Mouse (Mus musculus) kidney, adult 2 months (tissue): Measurements from ENCODE around the gene Mknk1. TPM values are rescaled to one million over a fixed set of nuclear protein-coding genes. Genes with fewer than 3 reads are reported as not detected.

Source experiments
- DNase-seq: peaks from one replicate; pipeline ENCODE4 v3.0.0; 2021
- H3K27ac ChIP-seq: fragments of 200-500 bp; 2 replicates; pipeline ENCODE4 v1.5.1; 2012; ENCODE audit warnings: low read depth, low read length, control low read depth, inconsistent platforms; ENCODE audit not compliant: insufficient read depth
- H3K27me3 ChIP-seq: fragments of 200-500 bp; replicated peaks from 2 replicates; pipeline ENCODE4 v1.6.1; 2012; ENCODE audit warnings: mild to moderate bottlenecking, moderate library complexity, low read length, inconsistent platforms; ENCODE audit not compliant: control insufficient read depth, insufficient read depth
- H3K36me3 ChIP-seq: fragments of 200-500 bp; 2 replicates; pipeline ENCODE4 v1.6.1; 2012; ENCODE audit warnings: mild to moderate bottlenecking, moderate library complexity, low read length, inconsistent platforms; ENCODE audit not compliant: control insufficient read depth, insufficient read depth
- H3K4me1 ChIP-seq: fragments of 200-500 bp; 2 replicates; pipeline ENCODE4 v1.6.1; 2011; ENCODE audit warnings: low read length; ENCODE audit not compliant: control insufficient read depth, insufficient read depth
- H3K4me3 ChIP-seq: fragments of 200-500 bp; 2 replicates; pipeline ENCODE4 v1.5.1; 2011; ENCODE audit warnings: mild to moderate bottlenecking, low read depth, low read length, control low read depth; ENCODE audit not compliant: insufficient read depth
- CTCF ChIP-seq: fragments of 200-500 bp; conservative IDR thresholded peaks from 2 replicates; pipeline ENCODE4 v1.5.1; 2011; ENCODE audit warnings: low read depth, mild to moderate bottlenecking, control low read depth, low read length, moderate library complexity, mixed read lengths; ENCODE audit not compliant: insufficient read depth, insufficient read length
- POLR2A ChIP-seq: fragments of 200-500 bp; IDR thresholded peaks from one replicate; pipeline ENCODE4 v1.6.1; 2011; ENCODE audit warnings: low read depth, low read length, control low read depth
- whole genome bisulfite sequencing: fragments of 180-500 bp; shearing (Covaris S2); methylation state at CpG from one replicate; pipeline ENCODE4 v1.1.7; 2018; 5-methylcytosine and 5-hydroxymethylcytosine counted together
- polyA plus RNA-seq: library from polyadenylated mRNA; depleted of rRNA; stranded (reverse); fragments of >200 nt; gene quantifications from 2 replicates; pipeline ENCODE4 v1.2.3, GENCODE M21; 2012; rRNA removed

The Mknk1 gene
- polyA plus RNA-seq, 1 experiment: 30.6 TPM

- 69% methylated on average over 16 of the region's 16 CpGs for WGBS
- Histone ChIP-seq H3K4me1 (no peaks in the 10 kb centered on the region), H3K27me3 (no peaks in the 10 kb centered on the region; the same call in 1 of the 2 replicates), H3K36me3 (no peaks in the 10 kb centered on the region), H3K27ac (no peak overlapping the region), H3K4me3 (no peak overlapping the region)
- DNase-seq: no peak
- no peak for TF ChIP-seq POLR2A
- TF ChIP-seq CTCF: no peak
These were observed 84.4 kb downstream of the Mknk1 start for GRCm38 (mm10) chr4:115923262-115923880.

GRCm38 (mm10) chr4:115927637-115928036 is 88.6 kb downstream of the Mknk1 start:
- 41% methylated on average over 7 of the region's 7 CpGs for WGBS
- no peaks in the 10 kb centered on the region for H3K4me1 ChIP-seq
- no peak for TF ChIP-seq POLR2A
- no peak for TF ChIP-seq CTCF
- no peak overlapping the region for H3K27ac ChIP-seq
- DNase-seq: no peak
- no peak overlapping the region for H3K4me3 ChIP-seq
- H3K36me3 ChIP-seq: no peaks in the 10 kb centered on the region
- peaks cover 2% of the 10 kb centered on the region; the same call in 1 of the 2 replicates for H3K27me3 ChIP-seq

Other genes with a start within 250 kb of the Mknk1 start
- gene Cyp4a32, start 238.2 kb upstream of the Mknk1 start, polyA plus RNA-seq: 0.60 and 0.91 TPM in 2 replicates
- 329 and 340 TPM in 2 replicates for gene Cyp4b1, start 191.5 kb upstream of the Mknk1 start, polyA plus RNA-seq
- 26.4 and 27.9 TPM in 2 replicates for gene Efcab14, start 101.5 kb upstream of the Mknk1 start, polyA plus RNA-seq
- 0.47 and 0.49 TPM in 2 replicates for gene Tex38, start 58.2 kb upstream of the Mknk1 start, polyA plus RNA-seq
- gene Atpaf1, start 54.4 kb upstream of the Mknk1 start, polyA plus RNA-seq: 35.0 and 43.2 TPM in 2 replicates
- 17.8 and 18.5 TPM in 2 replicates for gene Mob3c, start 11.1 kb upstream of the Mknk1 start, polyA plus RNA-seq
- 0.07 TPM in 1 of 2 replicates, not detected in the other for gene Kncn, start 45.2 kb downstream of the Mknk1 start, polyA plus RNA-seq
- gene 6430628N08Rik, start 51.5 kb downstream of the Mknk1 start, polyA plus RNA-seq: not detected in 2 replicates
- gene Dmbx1, start 100.7 kb downstream of the Mknk1 start, polyA plus RNA-seq: not detected in 2 replicates
- gene Faah, start 178.7 kb downstream of the Mknk1 start, polyA plus RNA-seq: 34.7 and 38.6 TPM in 2 replicates
- 14.5 and 16.7 TPM in 2 replicates for gene Nsun4, start 214.7 kb downstream of the Mknk1 start, polyA plus RNA-seq
- gene Uqcrh, start 235.9 kb downstream of the Mknk1 start, polyA plus RNA-seq: 355 and 608 TPM in 2 replicates
- gene Lrrc41, start 236.1 kb downstream of the Mknk1 start, polyA plus RNA-seq: 47.3 and 56.4 TPM in 2 replicates